Mouse (Mus musculus) mesoderm, embryonic 11.5 days (tissue): ENCODE data around the gene Ost4.
"Not testable (repeated sequence)": the region's sequence is repeated elsewhere in the genome, so short reads cannot be mapped to it uniquely, and the experiment has no call there.

Source experiments
- DNase-seq: peaks from one replicate; pipeline ENCODE4 v3.0.0-alpha.2; 2012; ENCODE audit warnings: low read depth, low spot score

Ost4 gene

GRCm38 (mm10) chr5:30890375-30890774 lies 17.2 kb downstream of the Ost4 start:
- DNase-seq: no peak

GRCm38 (mm10) chr5:30889088-30889754 lies 18.4 kb downstream of the Ost4 start:
- no peak for DNase-seq

GRCm38 (mm10) chr5:30888337-30889087 lies 19.1 kb downstream of the Ost4 start, which contains the start of gene Agbl5:
TSS of gene Agbl5 (plus strand) at chr5:30888694.
- peak; percentile 95 for DNase-seq

- DNase-seq: peak; percentile 97
These were observed 19.7 kb downstream of the Ost4 start for GRCm38 (mm10) chr5:30887858-30888336.

- peak; percentile 90 for DNase-seq
These were observed 20.2 kb downstream of the Ost4 start for GRCm38 (mm10) chr5:30887331-30887761.

- DNase-seq: no peak
These were observed 20.9 kb downstream of the Ost4 start for GRCm38 (mm10) chr5:30886731-30887130.

GRCm38 (mm10) chr5:30886209-30886608 lies 21.4 kb downstream of the Ost4 start:
- no peak for DNase-seq

- DNase-seq: not testable (repeated sequence)
These were observed 25.7 kb downstream of the Ost4 start for GRCm38 (mm10) chr5:30881839-30882238.

GRCm38 (mm10) chr5:30879347-30879943 lies 28.1 kb downstream of the Ost4 start:
- no peak for DNase-seq

GRCm38 (mm10) chr5:30878616-30879015 lies 29.0 kb downstream of the Ost4 start:
- DNase-seq: no peak

- DNase-seq: no peak
These were observed 33.2 kb downstream of the Ost4 start for GRCm38 (mm10) chr5:30874365-30874764.

GRCm38 (mm10) chr5:30872574-30872973 lies 35.0 kb downstream of the Ost4 start:
- no peak for DNase-seq

GRCm38 (mm10) chr5:30870131-30870406 lies 37.5 kb downstream of the Ost4 start:
- DNase-seq: no peak

GRCm38 (mm10) chr5:30869405-30870130 lies 38.0 kb downstream of the Ost4 start:
- peak; percentile 89 for DNase-seq

- DNase-seq: peak; percentile 6
These were observed 38.6 kb downstream of the Ost4 start for GRCm38 (mm10) chr5:30868981-30869380.

GRCm38 (mm10) chr5:30867712-30868111 lies 39.9 kb downstream of the Ost4 start, which contains the start of gene Tmem214:
TSS of gene Tmem214 (plus strand) at chr5:30868012.
- DNase-seq: no peak

- DNase-seq: no peak
These were observed 40.7 kb downstream of the Ost4 start for GRCm38 (mm10) chr5:30866871-30867270.

- no peak for DNase-seq
These were observed 43.3 kb downstream of the Ost4 start for GRCm38 (mm10) chr5:30864322-30864721.

- no peak for DNase-seq
These were observed 43.7 kb downstream of the Ost4 start for GRCm38 (mm10) chr5:30863852-30864251.

- no peak for DNase-seq
These were observed 51.5 kb downstream of the Ost4 start for GRCm38 (mm10) chr5:30856124-30856523.
